Mouse (Mus musculus): ENCODE data around the gene Bhlha15. TPM values are rescaled to one million over a fixed set of nuclear protein-coding genes. Genes with fewer than 3 reads are reported as not detected.
A peak's percentile ranks its signal among the peaks of the same experiment; 100 is the strongest.

The Bhlha15 gene
- polyA plus RNA-seq, 1 experiment: 3.1 TPM

- no peak overlapping the region for H3K4me3 ChIP-seq (ENCODE audit: low read depth, low read length)
- TF ChIP-seq POLR2A (IDR thresholded peaks at IDR 0.05; ENCODE audit: insufficient read depth, low read length): no peak
- no peak for TF ChIP-seq EP300 (IDR thresholded peaks at IDR 0.05; ENCODE audit: insufficient read depth, low read depth, low read length)
- TF ChIP-seq CTCF (IDR thresholded peaks at IDR 0.05; ENCODE audit: low read depth, low read length): no peak
- H3K4me1 ChIP-seq (ENCODE audit: control insufficient read depth, insufficient read depth, low read length): peaks cover 3% of the 10 kb centered on the region
- no peaks in the 10 kb centered on the region for H3K27me3 ChIP-seq (ENCODE audit: control insufficient read depth, insufficient read depth, low read length, poor library complexity, severe bottlenecking)
- H3K9ac ChIP-seq (ENCODE audit: low read depth, poor library complexity, severe bottlenecking): no peak overlapping the region
- H3K27ac ChIP-seq (ENCODE audit: insufficient read depth, low read length): no peak overlapping the region
- no peaks in the 10 kb centered on the region for H3K36me3 ChIP-seq (ENCODE audit: control insufficient read depth, insufficient read depth, low read length, poor library complexity, severe bottlenecking)
- no peaks in the 10 kb centered on the region for H3K9me3 ChIP-seq (replicated peaks; ENCODE audit: control insufficient read depth, insufficient read depth, low read length, poor library complexity, severe bottlenecking)
Measured at GRCm38 (mm10) chr5:144219306-144219705, 29.2 kb downstream of the Bhlha15 start.

- no peaks in the 10 kb centered on the region for H3K27me3 ChIP-seq (ENCODE audit: control insufficient read depth, insufficient read depth, low read length, poor library complexity, severe bottlenecking)
- H3K4me3 ChIP-seq (ENCODE audit: low read depth, low read length): no peak overlapping the region
- H3K36me3 ChIP-seq (ENCODE audit: control insufficient read depth, insufficient read depth, low read length, poor library complexity, severe bottlenecking): no peaks in the 10 kb centered on the region
- H3K4me1 ChIP-seq (ENCODE audit: control insufficient read depth, insufficient read depth, low read length): peaks cover 3% of the 10 kb centered on the region
- H3K27ac ChIP-seq (ENCODE audit: insufficient read depth, low read length): no peak overlapping the region
- no peak overlapping the region for H3K9ac ChIP-seq (ENCODE audit: low read depth, poor library complexity, severe bottlenecking)
- no peaks in the 10 kb centered on the region for H3K9me3 ChIP-seq (replicated peaks; ENCODE audit: control insufficient read depth, insufficient read depth, low read length, poor library complexity, severe bottlenecking)
- TF ChIP-seq POLR2A (IDR thresholded peaks at IDR 0.05; ENCODE audit: insufficient read depth, low read length) (no peak), EP300 (IDR thresholded peaks at IDR 0.05; ENCODE audit: insufficient read depth, low read depth, low read length) (no peak), CTCF (IDR thresholded peaks at IDR 0.05; ENCODE audit: low read depth, low read length) (no peak)
Measured at GRCm38 (mm10) chr5:144219936-144220335, 29.9 kb downstream of the Bhlha15 start.

- H3K4me1 ChIP-seq (ENCODE audit: control insufficient read depth, insufficient read depth, low read length): peaks cover 3% of the 10 kb centered on the region
- no peaks in the 10 kb centered on the region for H3K27me3 ChIP-seq (ENCODE audit: control insufficient read depth, insufficient read depth, low read length, poor library complexity, severe bottlenecking)
- no peak overlapping the region for H3K27ac ChIP-seq (ENCODE audit: insufficient read depth, low read length)
- TF ChIP-seq CTCF (IDR thresholded peaks at IDR 0.05; ENCODE audit: low read depth, low read length) (no peak), EP300 (IDR thresholded peaks at IDR 0.05; ENCODE audit: insufficient read depth, low read depth, low read length) (no peak), POLR2A (IDR thresholded peaks at IDR 0.05; ENCODE audit: insufficient read depth, low read length) (no peak)
- no peaks in the 10 kb centered on the region for H3K9me3 ChIP-seq (replicated peaks; ENCODE audit: control insufficient read depth, insufficient read depth, low read length, poor library complexity, severe bottlenecking)
- no peak overlapping the region for H3K9ac ChIP-seq (ENCODE audit: low read depth, poor library complexity, severe bottlenecking)
- no peaks in the 10 kb centered on the region for H3K36me3 ChIP-seq (ENCODE audit: control insufficient read depth, insufficient read depth, low read length, poor library complexity, severe bottlenecking)
- no peak overlapping the region for H3K4me3 ChIP-seq (ENCODE audit: low read depth, low read length)
Measured at GRCm38 (mm10) chr5:144221305-144221704, 31.2 kb downstream of the Bhlha15 start.

GRCm38 (mm10) chr5:144222811-144223502 lies 32.9 kb downstream of the Bhlha15 start:
- Histone ChIP-seq H3K36me3 (ENCODE audit: control insufficient read depth, insufficient read depth, low read length, poor library complexity, severe bottlenecking) (no peaks in the 10 kb centered on the region), H3K9ac (ENCODE audit: low read depth, poor library complexity, severe bottlenecking) (peak overlapping the region; percentile 69), H3K9me3 (replicated peaks; ENCODE audit: control insufficient read depth, insufficient read depth, low read length, poor library complexity, severe bottlenecking) (no peaks in the 10 kb centered on the region), H3K27me3 (ENCODE audit: control insufficient read depth, insufficient read depth, low read length, poor library complexity, severe bottlenecking) (no peaks in the 10 kb centered on the region), H3K4me1 (ENCODE audit: control insufficient read depth, insufficient read depth, low read length) (peaks cover 3% of the 10 kb centered on the region), H3K27ac (ENCODE audit: insufficient read depth, low read length) (no peak overlapping the region), H3K4me3 (ENCODE audit: low read depth, low read length) (peak overlapping the region; percentile 87)
- TF ChIP-seq POLR2A (IDR thresholded peaks at IDR 0.05; ENCODE audit: insufficient read depth, low read length) (no peak), EP300 (IDR thresholded peaks at IDR 0.05; ENCODE audit: insufficient read depth, low read depth, low read length) (no peak), CTCF (IDR thresholded peaks at IDR 0.05; ENCODE audit: low read depth, low read length) (no peak)

- Histone ChIP-seq H3K4me3 (ENCODE audit: low read depth, low read length) (peak within 1 kb of the TSS; percentile 98), H3K36me3 (ENCODE audit: control insufficient read depth, insufficient read depth, low read length, poor library complexity, severe bottlenecking) (no peaks in the 10 kb centered on the region), H3K4me1 (ENCODE audit: control insufficient read depth, insufficient read depth, low read length) (peaks cover 3% of the 10 kb centered on the region), H3K9ac (ENCODE audit: low read depth, poor library complexity, severe bottlenecking) (peak within 1 kb of the TSS; percentile 69), H3K27me3 (ENCODE audit: control insufficient read depth, insufficient read depth, low read length, poor library complexity, severe bottlenecking) (no peaks in the 10 kb centered on the region), H3K9me3 (replicated peaks; ENCODE audit: control insufficient read depth, insufficient read depth, low read length, poor library complexity, severe bottlenecking) (no peaks in the 10 kb centered on the region), H3K27ac (ENCODE audit: insufficient read depth, low read length) (no peak within 1 kb of the TSS)
- no peak for TF ChIP-seq EP300 (IDR thresholded peaks at IDR 0.05; ENCODE audit: insufficient read depth, low read depth, low read length)
- TF ChIP-seq POLR2A (IDR thresholded peaks at IDR 0.05; ENCODE audit: insufficient read depth, low read length): peak; percentile 37
Measured at GRCm38 (mm10) chr5:144223503-144223862, 33.4 kb downstream of the Bhlha15 start, which contains the start of gene Tecpr1. Gene Tecpr1 (minus strand): TSS chr5:144223615.

Data from ES-Bruce4 (cell line).